Mouse (Mus musculus): ENCODE data around the gene Trappc2l. TPM values are rescaled to one million over a fixed set of nuclear protein-coding genes. Genes with fewer than 3 reads are reported as not detected.

The Trappc2l gene
- polyA plus RNA-seq, 1 experiment from 2014 or later: 101 TPM

GRCm38 (mm10) chr8:122616181-122616905 lies 4.9 kb downstream of the Trappc2l start:
- no peaks in the 10 kb centered on the region for H3K9me3 ChIP-seq (replicated peaks; ENCODE audit: control insufficient read depth, low read length, poor library complexity, severe bottlenecking)
- WGBS: 71% methylated on average over 9 of the region's 9 CpGs
- no peak overlapping the region for H3K4me2 ChIP-seq (ENCODE audit: low read length)
- H3K36me3 ChIP-seq (ENCODE audit: control insufficient read depth, insufficient read depth, low read length): no peaks in the 10 kb centered on the region
- H3K4me3 ChIP-seq (ENCODE audit: low read depth, low read length): no peak overlapping the region
- H3K27me3 ChIP-seq (ENCODE audit: control insufficient read depth, insufficient read depth, low read depth, low read length): no peaks in the 10 kb centered on the region
- no peak overlapping the region for H3K9ac ChIP-seq (ENCODE audit: low read depth, low read length)
- H3K27ac ChIP-seq (ENCODE audit: low read length): no peak overlapping the region
- peaks cover 12% of the 10 kb centered on the region for H3K4me1 ChIP-seq (ENCODE audit: control insufficient read depth, insufficient read depth, low read length)
- no peak for ATAC-seq

GRCm38 (mm10) chr8:122617947-122618546 lies 6.6 kb downstream of the Trappc2l start:
- WGBS: 36% methylated on average over 5 of the region's 7 CpGs
- Histone ChIP-seq H3K27ac (ENCODE audit: low read length) (no peak overlapping the region), H3K9ac (ENCODE audit: low read depth, low read length) (no peak overlapping the region), H3K4me3 (ENCODE audit: low read depth, low read length) (no peak overlapping the region), H3K4me2 (ENCODE audit: low read length) (no peak overlapping the region), H3K9me3 (replicated peaks; ENCODE audit: control insufficient read depth, low read length, poor library complexity, severe bottlenecking) (no peaks in the 10 kb centered on the region), H3K4me1 (ENCODE audit: control insufficient read depth, insufficient read depth, low read length) (peaks cover 2% of the 10 kb centered on the region; the same call in 1 of the 2 replicates), H3K27me3 (ENCODE audit: control insufficient read depth, insufficient read depth, low read depth, low read length) (no peaks in the 10 kb centered on the region), H3K36me3 (ENCODE audit: control insufficient read depth, insufficient read depth, low read length) (no peaks in the 10 kb centered on the region)
- 0 out of 2 replicates have a peak, but pooled peaks have one; percentile 19 for ATAC-seq

GRCm38 (mm10) chr8:122618660-122619378 lies 7.4 kb downstream of the Trappc2l start:
- WGBS: 68% methylated on average over 6 of the region's 6 CpGs
- H3K9ac ChIP-seq (ENCODE audit: low read depth, low read length): no peak overlapping the region
- H3K4me1 ChIP-seq (ENCODE audit: control insufficient read depth, insufficient read depth, low read length): peaks cover 2% of the 10 kb centered on the region; the same call in 1 of the 2 replicates
- no peaks in the 10 kb centered on the region for H3K9me3 ChIP-seq (replicated peaks; ENCODE audit: control insufficient read depth, low read length, poor library complexity, severe bottlenecking)
- no peaks in the 10 kb centered on the region for H3K36me3 ChIP-seq (ENCODE audit: control insufficient read depth, insufficient read depth, low read length)
- no peak overlapping the region for H3K4me2 ChIP-seq (ENCODE audit: low read length)
- no peaks in the 10 kb centered on the region for H3K27me3 ChIP-seq (ENCODE audit: control insufficient read depth, insufficient read depth, low read depth, low read length)
- H3K4me3 ChIP-seq (ENCODE audit: low read depth, low read length): no peak overlapping the region
- H3K27ac ChIP-seq (ENCODE audit: low read length): no peak overlapping the region
- no peak for ATAC-seq

GRCm38 (mm10) chr8:122620446-122620845 lies 9.0 kb downstream of the Trappc2l start:
- H3K27me3 ChIP-seq (ENCODE audit: control insufficient read depth, insufficient read depth, low read depth, low read length): no peaks in the 10 kb centered on the region
- no peak overlapping the region for H3K9ac ChIP-seq (ENCODE audit: low read depth, low read length)
- H3K27ac ChIP-seq (ENCODE audit: low read length): no peak overlapping the region
- peaks cover 2% of the 10 kb centered on the region; the same call in 1 of the 2 replicates for H3K4me1 ChIP-seq (ENCODE audit: control insufficient read depth, insufficient read depth, low read length)
- WGBS: 42% methylated on average over 5 of the region's 5 CpGs
- H3K36me3 ChIP-seq (ENCODE audit: control insufficient read depth, insufficient read depth, low read length): no peaks in the 10 kb centered on the region
- H3K4me3 ChIP-seq (ENCODE audit: low read depth, low read length): no peak overlapping the region
- H3K4me2 ChIP-seq (ENCODE audit: low read length): no peak overlapping the region
- no peak for ATAC-seq
- H3K9me3 ChIP-seq (replicated peaks; ENCODE audit: control insufficient read depth, low read length, poor library complexity, severe bottlenecking): no peaks in the 10 kb centered on the region

GRCm38 (mm10) chr8:122622727-122623126 lies 11.3 kb downstream of the Trappc2l start, which contains the start of gene Pabpn1l:
TSS of gene Pabpn1l (minus strand) at chr8:122622739.
- 73% methylated on average over 6 of the region's 6 CpGs for WGBS

GRCm38 (mm10) chr8:122623844-122624642 lies 12.6 kb downstream of the Trappc2l start:
- 89% methylated on average over 17 of the region's 17 CpGs for WGBS
- 0 out of 2 replicates have a peak, but pooled peaks cover 3% of the 10 kb centered on the region for H3K36me3 ChIP-seq (ENCODE audit: control insufficient read depth, insufficient read depth, low read length)
- no peak overlapping the region for H3K4me2 ChIP-seq (ENCODE audit: low read length)
- no peak overlapping the region for H3K27ac ChIP-seq (ENCODE audit: low read length)
- H3K27me3 ChIP-seq (ENCODE audit: control insufficient read depth, insufficient read depth, low read depth, low read length): no peaks in the 10 kb centered on the region
- H3K9me3 ChIP-seq (replicated peaks; ENCODE audit: control insufficient read depth, low read length, poor library complexity, severe bottlenecking): no peaks in the 10 kb centered on the region
- no peak for ATAC-seq
- no peak overlapping the region for H3K4me3 ChIP-seq (ENCODE audit: low read depth, low read length)
- H3K9ac ChIP-seq (ENCODE audit: low read depth, low read length): no peak overlapping the region
- no peaks in the 10 kb centered on the region; the same call in 1 of the 2 replicates for H3K4me1 ChIP-seq (ENCODE audit: control insufficient read depth, insufficient read depth, low read length)

More at GRCm38 (mm10) chr8:122622727-122623126, 11.3 kb downstream of the Trappc2l start, which contains the start of gene Pabpn1l:
- Histone ChIP-seq H3K27me3 (ENCODE audit: control insufficient read depth, insufficient read depth, low read depth, low read length) (no peaks in the 10 kb centered on the region), H3K27ac (ENCODE audit: low read length) (no peak within 1 kb of the TSS), H3K4me2 (ENCODE audit: low read length) (no peak within 1 kb of the TSS), H3K4me1 (ENCODE audit: control insufficient read depth, insufficient read depth, low read length) (peaks cover 2% of the 10 kb centered on the region; the same call in 1 of the 2 replicates), H3K36me3 (ENCODE audit: control insufficient read depth, insufficient read depth, low read length) (no peaks in the 10 kb centered on the region), H3K4me3 (ENCODE audit: low read depth, low read length) (no peak within 1 kb of the TSS), H3K9ac (ENCODE audit: low read depth, low read length) (no peak within 1 kb of the TSS), H3K9me3 (replicated peaks; ENCODE audit: control insufficient read depth, low read length, poor library complexity, severe bottlenecking) (no peaks in the 10 kb centered on the region)
- ATAC-seq: no peak

- H3K4me2 ChIP-seq (ENCODE audit: low read length): no peak overlapping the region
- ATAC-seq: no peak
These were observed 13.2 kb downstream of the Trappc2l start for GRCm38 (mm10) chr8:122624653-122625052.

GRCm38 (mm10) chr8:122625811-122626210 lies 14.4 kb downstream of the Trappc2l start:
- H3K9ac ChIP-seq (ENCODE audit: low read depth, low read length): no peak overlapping the region
- no peaks in the 10 kb centered on the region for H3K27me3 ChIP-seq (ENCODE audit: control insufficient read depth, insufficient read depth, low read depth, low read length)
- H3K27ac ChIP-seq (ENCODE audit: low read length): no peak overlapping the region
- ATAC-seq: no peak
- H3K36me3 ChIP-seq (ENCODE audit: control insufficient read depth, insufficient read depth, low read length): 0 out of 2 replicates have a peak, but pooled peaks cover 3% of the 10 kb centered on the region
- H3K4me1 ChIP-seq (ENCODE audit: control insufficient read depth, insufficient read depth, low read length): no peaks in the 10 kb centered on the region
- WGBS: 91% methylated on average over 9 of the region's 9 CpGs
- no peak overlapping the region for H3K4me3 ChIP-seq (ENCODE audit: low read depth, low read length)
- no peak overlapping the region for H3K4me2 ChIP-seq (ENCODE audit: low read length)
- no peaks in the 10 kb centered on the region for H3K9me3 ChIP-seq (replicated peaks; ENCODE audit: control insufficient read depth, low read length, poor library complexity, severe bottlenecking)

More at GRCm38 (mm10) chr8:122624653-122625052, 13.2 kb downstream of the Trappc2l start:
- Histone ChIP-seq H3K27ac (ENCODE audit: low read length) (no peak overlapping the region), H3K36me3 (ENCODE audit: control insufficient read depth, insufficient read depth, low read length) (0 out of 2 replicates have a peak, but pooled peaks cover 3% of the 10 kb centered on the region), H3K27me3 (ENCODE audit: control insufficient read depth, insufficient read depth, low read depth, low read length) (no peaks in the 10 kb centered on the region), H3K9ac (ENCODE audit: low read depth, low read length) (no peak overlapping the region), H3K9me3 (replicated peaks; ENCODE audit: control insufficient read depth, low read length, poor library complexity, severe bottlenecking) (no peaks in the 10 kb centered on the region), H3K4me3 (ENCODE audit: low read depth, low read length) (no peak overlapping the region), H3K4me1 (ENCODE audit: control insufficient read depth, insufficient read depth, low read length) (no peaks in the 10 kb centered on the region; the same call in 1 of the 2 replicates)
- WGBS: 65% methylated on average over 5 of the region's 5 CpGs

Measured in midbrain, embryonic 16.5 days (tissue).